22 mouse cellular contexts compared by ENCODE assay signal in genomic region chr12:83168310-83168709, GRCm38 (mm10).
DNase-seq lines count a peak whose midpoint lies in the region; ATAC-seq lines count a peak whose summit lies in the region.
"Had no signal": no experiment of that assay in that cellular context is flagged by ENCODE, and none has a peak within 500 bp of the region (broad histone marks: within the 10 kb centered on the region; RNA-seq: fewer than 3 reads in every experiment).

No protein-coding gene starts in this region.

- intact Hi-C loops in left cerebral cortex, postnatal 4 days (cut with DNase I): no loop called here

- DNase-seq in frontal cortex, postnatal 25 days (ENCODE audit: low spot score in 2 of 2): no peak
- peak; percentile 36 to 52 for DNase-seq in left cerebral cortex, adult 18-20 months (ENCODE audit: low spot score in 2 of 2)
- no peak for DNase-seq in left cerebral cortex, postnatal 4 days
- peak; percentile 15 to 27 for DNase-seq in right cerebral cortex, postnatal 36 days (ENCODE audit: low spot score in 2 of 2)
- DNase-seq in right cerebral cortex, postnatal 10 days (ENCODE audit: low spot score in 2 of 2): no peak
- DNase-seq in telencephalon, adult 2 months (ENCODE audit: low read depth, low spot score): peak; percentile 72
- no peak for DNase-seq in retina, postnatal 1 day
- DNase-seq: adrenal gland, postnatal 10 days; cerebellum, adult 11-12 months; cerebellum, adult 9-11 months; gastrocnemius, postnatal 14 days; heart, postnatal 36 days; kidney, adult 9 months; kidney, postnatal 10 days; liver, postnatal 0 days; midbrain, embryonic 14.5 days; thymus, postnatal 14 days had no signal

- peak; percentile 53 for ATAC-seq in frontal cortex, adult (ENCODE audit: low TSS enrichment)
- ATAC-seq: forebrain, embryonic 15.5 days; intestine, postnatal 0 days; liver, embryonic 12.5 days; liver, postnatal 0 days; Patski had no signal

Comparison
In these comparisons a context has a peak if more than half of its experiments do, and no peak if none do; other contexts are left out.
1. DNase-seq: peak in left cerebral cortex, adult 18-20 months (2 of 2), right cerebral cortex, postnatal 36 days (2 of 2) and telencephalon, adult 2 months (single experiment); none in frontal cortex, postnatal 25 days (0 of 2), left cerebral cortex, postnatal 4 days (single experiment), right cerebral cortex, postnatal 10 days (0 of 2) and retina, postnatal 1 day (single experiment).